Mouse (Mus musculus) heart, postnatal 36 days (tissue): Measurements from ENCODE around the gene Gm6034. TPM values are rescaled to one million over a fixed set of nuclear protein-coding genes. Genes with fewer than 3 reads are reported as not detected.
"Not testable (repeated sequence)": the region's sequence is repeated elsewhere in the genome, so short reads cannot be mapped to it uniquely, and the experiment has no call there.

Experiments used
- DNase-seq, 2 experiments: peaks; one replicate each; pipeline ENCODE4 v3.0.0; 2021 to 2022
- intact Hi-C: fragments of 180-260 bp; cut with DNase I; formaldehyde crosslinking; loops from one replicate; pipeline ENCODE4 v1.15.1; 2025
- total RNA-seq, 2 experiments: library from RNA; stranded (reverse); gene quantifications; 2 replicates each; pipeline ENCODE4 v1.2.3; 2021

Gm6034 gene
- total RNA-seq, result not detected

- intact Hi-C loops, result not testable (repeated sequence)
- peak; percentile 66 to 72 for DNase-seq
Measured at GRCm38 (mm10) chr17:36042610-36043169, at the start of gene Gm6034, which contains the start of gene H2-T22. Gm6034 (plus strand) TSS chr17:36042961. H2-T22 (minus strand) TSS chr17:36042747.

GRCm38 (mm10) chr17:35993675-35994074, 49.1 kb upstream of the Gm6034 start:
- peak; percentile 84 to 85 for DNase-seq
- intact Hi-C loops, result loop anchor here (1.0 to 5.0 kb wide), 2 partner anchors 56 to 166 kb away; no protein-coding TSS in a partner anchor

- intact Hi-C loops, result loop anchor here (5.0 kb wide), 1 partner anchor 167 kb away; no protein-coding TSS in a partner anchor
- peak; percentile 79 to 80 for DNase-seq
Measured at GRCm38 (mm10) chr17:35994175-35994878, 48.4 kb upstream of the Gm6034 start.

GRCm38 (mm10) chr17:35994879-35995240, 47.9 kb upstream of the Gm6034 start:
- DNase-seq, result no peak
- intact Hi-C loops, result loop anchor here (5.0 kb wide), 1 partner anchor 168 kb away; no protein-coding TSS in a partner anchor

GRCm38 (mm10) chr17:35996949-35997348, 45.8 kb upstream of the Gm6034 start:
- intact Hi-C loops, result loop anchor here (1.0 to 2.0 kb wide), 4 partner anchors 23 to 196 kb away; partner anchors contain the start of gene H2-T24
- DNase-seq, result peak; percentile 97

- DNase-seq, result no peak
- intact Hi-C loops, result loop anchor here (1.0 to 2.0 kb wide), 4 partner anchors 22 to 195 kb away; partner anchors contain the start of gene H2-T24
Measured at GRCm38 (mm10) chr17:35997713-35998510, 44.8 kb upstream of the Gm6034 start.

GRCm38 (mm10) chr17:35998545-35999305, 44.0 kb upstream of the Gm6034 start:
- intact Hi-C loops, result no loop called here
- DNase-seq, result no peak

DNA sequence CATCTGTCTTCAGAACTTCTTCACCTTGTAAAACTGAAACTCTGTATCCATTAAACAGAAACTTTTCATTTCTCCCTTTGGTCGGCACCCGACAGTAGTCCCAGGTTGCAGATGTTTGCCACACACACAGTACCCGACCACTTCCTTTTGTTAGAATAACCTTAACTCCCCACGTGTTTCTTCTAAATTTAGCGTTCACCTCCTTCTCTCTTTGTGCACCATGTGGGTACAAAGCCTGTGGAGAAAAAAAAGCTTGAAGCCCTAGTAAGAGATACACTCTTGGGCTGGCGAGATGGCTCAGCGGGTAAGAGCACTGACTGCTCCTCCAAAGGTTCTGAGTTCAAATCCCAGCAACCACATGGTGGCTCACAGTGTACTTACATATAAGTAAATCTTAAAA, 43.4 kb upstream of the Gm6034 start:
- no peak for DNase-seq
- intact Hi-C loops, result no loop called here

DNA sequence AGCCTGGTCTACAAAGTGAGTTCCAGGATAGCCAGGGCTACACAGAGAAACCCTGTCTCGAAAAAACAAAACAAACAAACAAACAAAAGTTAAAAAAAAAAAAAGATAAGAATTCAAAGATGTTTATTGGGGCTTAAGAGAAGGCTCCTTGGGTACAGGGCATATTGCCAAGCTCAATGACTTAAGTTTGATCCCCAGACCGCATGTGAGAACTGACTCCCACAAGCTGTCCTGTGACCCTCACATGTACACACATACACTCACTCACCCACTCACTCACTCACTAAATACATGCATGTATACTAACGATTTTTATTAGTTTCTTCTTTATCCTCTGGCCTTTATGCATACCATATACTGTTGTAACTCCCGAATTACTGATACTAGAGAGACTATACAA, 42.4 kb upstream of the Gm6034 start:
- intact Hi-C loops, result no loop called here

DNA sequence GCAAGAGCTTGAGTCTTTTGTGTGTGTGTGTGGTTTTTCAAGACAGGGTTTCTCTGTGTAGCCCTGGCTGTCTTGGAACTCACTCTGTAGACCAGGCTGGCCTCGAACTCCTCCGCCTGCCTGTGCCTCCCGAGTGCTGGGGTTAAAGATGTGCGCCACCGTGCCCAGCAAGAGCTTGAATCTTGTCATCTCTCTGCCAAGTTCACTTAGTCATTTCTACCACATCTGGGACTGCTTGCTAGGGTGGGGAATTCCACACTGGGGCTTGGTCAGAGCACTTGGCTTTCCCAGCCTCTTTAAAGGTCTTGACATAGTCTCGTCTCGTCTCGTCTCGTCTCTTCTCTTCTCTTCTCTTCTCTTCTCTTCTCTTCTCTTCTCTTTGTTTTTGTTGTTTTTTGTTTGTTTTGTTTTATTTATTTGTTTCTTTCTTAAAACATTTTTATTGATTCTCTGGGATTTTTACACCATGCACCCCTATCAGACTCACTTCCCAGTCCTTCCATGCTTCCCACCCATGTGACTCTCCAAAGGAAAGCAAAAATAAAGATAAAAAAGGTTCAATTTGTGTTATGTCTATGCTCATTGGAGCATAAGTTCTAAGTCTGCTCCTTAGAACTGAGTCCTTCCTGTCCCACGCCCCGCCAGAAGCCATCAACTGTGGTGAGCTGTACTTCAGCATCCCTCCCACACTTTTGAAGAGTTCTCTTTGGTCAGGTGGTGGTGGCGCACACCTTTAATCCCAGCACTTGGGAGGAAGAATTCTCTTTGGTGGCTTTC, 41.5 kb upstream of the Gm6034 start:
- no peak for DNase-seq
- intact Hi-C loops, result no loop called here

More for the DNA sequence above, 42.4 kb upstream of the Gm6034 start:
- no peak for DNase-seq

GRCm38 (mm10) chr17:36001966-36002365, 40.8 kb upstream of the Gm6034 start:
- no peak for DNase-seq
- intact Hi-C loops, result no loop called here

DNA sequence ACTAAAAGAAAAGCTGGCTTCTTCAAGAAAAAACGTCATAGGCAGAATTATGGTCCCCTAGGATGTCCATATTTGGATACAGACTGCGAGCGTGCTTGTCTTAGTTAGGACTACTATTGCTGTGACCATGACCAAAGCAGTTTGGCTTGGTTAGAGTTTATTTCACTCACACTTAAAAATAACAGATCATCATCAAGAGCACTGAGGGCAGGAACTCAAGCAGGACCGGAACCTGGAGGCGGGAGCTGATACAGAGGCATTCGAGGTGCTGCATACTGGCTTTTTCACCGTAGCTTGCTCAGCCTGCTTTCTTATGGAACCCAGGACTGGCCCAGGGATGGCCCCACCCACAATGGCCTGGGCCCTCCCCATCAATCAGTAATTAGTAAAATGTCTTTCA, 39.4 kb upstream of the Gm6034 start:
- no peak for DNase-seq
- intact Hi-C loops, result no loop called here

GRCm38 (mm10) chr17:36004409-36004808, 38.4 kb upstream of the Gm6034 start:
- intact Hi-C loops, DNase-seq: not testable (repeated sequence)

GRCm38 (mm10) chr17:36014977-36015376, 27.8 kb upstream of the Gm6034 start:
- no peak for DNase-seq
- intact Hi-C loops, result no loop called here

DNA sequence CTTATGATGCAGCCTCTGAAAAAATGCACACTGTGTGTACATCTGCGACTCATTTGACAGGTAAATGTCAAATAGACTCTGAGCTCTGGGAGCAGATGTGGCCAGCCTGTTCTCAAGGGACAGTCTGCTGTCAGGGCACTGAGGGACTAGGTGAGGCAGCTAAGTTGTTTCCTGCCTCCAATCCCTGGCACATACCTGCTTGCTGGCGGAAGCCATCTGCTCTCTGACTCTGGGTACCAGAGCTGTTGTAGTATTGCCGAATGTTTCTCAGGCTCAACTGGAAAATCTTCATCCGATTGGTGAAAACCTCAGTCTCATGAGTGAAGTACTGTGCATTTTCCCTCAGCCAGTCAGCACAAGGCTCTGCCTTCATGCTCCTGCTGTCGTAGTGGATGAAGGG, 25.7 kb upstream of the Gm6034 start:
- intact Hi-C loops, result no loop called here
- DNase-seq, result no peak

- DNase-seq, result peak in 1 of 2 experiments; percentile 43
- intact Hi-C loops, result no loop called here
Measured at GRCm38 (mm10) chr17:36018979-36019378, 23.8 kb upstream of the Gm6034 start.

- DNase-seq, result no peak
- intact Hi-C loops, result no loop called here
Measured at GRCm38 (mm10) chr17:36019519-36019918, 23.2 kb upstream of the Gm6034 start.

DNA sequence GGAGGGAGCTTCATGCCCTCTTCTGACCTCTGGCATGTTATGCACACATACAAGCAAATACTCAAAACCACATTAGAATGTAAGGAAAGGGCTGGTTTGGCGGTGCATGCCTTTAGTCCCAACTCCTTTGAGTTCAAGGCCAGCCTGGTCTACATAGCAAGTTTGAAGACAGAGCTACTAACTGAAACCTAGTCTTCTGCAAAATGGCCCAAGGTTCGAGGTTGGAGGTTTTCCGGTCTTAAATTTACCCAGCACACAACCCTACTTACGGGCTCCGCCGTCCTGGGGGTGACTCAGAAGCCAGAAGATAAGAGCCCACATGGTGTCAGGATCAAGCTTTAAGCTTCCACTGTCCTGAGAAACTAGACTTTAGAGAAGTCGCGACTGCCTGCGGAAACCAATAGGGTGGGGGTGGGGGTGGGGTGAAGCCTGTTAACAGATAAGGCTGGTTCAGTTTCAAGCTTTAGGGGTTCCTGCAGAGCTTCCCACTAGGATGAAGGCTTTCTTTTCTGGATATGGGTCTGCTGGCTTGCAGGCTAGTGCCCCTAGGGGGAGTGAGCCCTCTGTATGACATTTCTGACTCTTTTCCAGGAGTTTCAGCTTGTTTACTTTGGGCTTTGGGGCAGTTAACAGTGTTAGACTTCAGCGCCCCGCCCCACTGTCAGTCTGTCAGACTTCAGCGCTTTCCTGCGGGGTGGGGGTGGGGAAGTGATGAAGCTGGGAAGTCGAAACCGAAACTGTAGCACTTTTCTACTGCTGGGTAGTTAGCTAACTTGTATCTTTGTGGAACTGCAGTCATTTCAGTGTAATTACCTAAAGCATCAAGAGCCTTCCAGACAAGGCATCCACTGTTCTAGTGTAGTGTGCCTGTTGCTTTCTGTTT, 22.3 kb upstream of the Gm6034 start, which contains the start of gene H2-T24:
Gene H2-T24 (minus strand): TSS at position 370 of the 883 bp plus-strand sequence.
- DNase-seq, result peak; percentile 70 to 82
- intact Hi-C loops, result loop anchor here (1.0 kb wide), 2 partner anchors 12 to 23 kb away; partner anchors contain the start of gene H2-T23
